Mouse (Mus musculus) midbrain, embryonic 12.5 days (tissue): ENCODE measurements at regions not wholly inside any gene's neighbourhood (a gene's known extent, or its start where the extent isn't known, plus 50 kb on each side); places are given as distances from the start of the nearest gene placed in this dataset.

Experiments
- ATAC-seq: fragments of 200-750 bp; cut with Nextera tagmentation; 2 replicates; pipeline ENCODE4 v1.8.0; 2017; ENCODE audit warnings: low read depth, moderate TSS enrichment, moderate library complexity; ENCODE audit not compliant: low FRiP score
- H3K27ac ChIP-seq: fragments of 300-500 bp; sonication (generic); replicated peaks from 2 replicates; pipeline ENCODE4 v1.5.1; 2016; ENCODE audit warnings: mild to moderate bottlenecking
- H3K27me3 ChIP-seq: fragments of 300-500 bp; sonication (generic); 2 replicates; pipeline ENCODE4 v1.6.1; 2016; ENCODE audit warnings: mild to moderate bottlenecking
- H3K36me3 ChIP-seq: fragments of 300-500 bp; sonication (generic); 2 replicates; pipeline ENCODE4 v1.6.1; 2016
- H3K4me1 ChIP-seq: fragments of 300-500 bp; sonication (generic); 2 replicates; pipeline ENCODE4 v1.6.1; 2016
- H3K4me2 ChIP-seq: fragments of 300-500 bp; sonication (generic); replicated peaks from 2 replicates; pipeline ENCODE4 v1.6.1; 2016; ENCODE audit warnings: mild to moderate bottlenecking, moderate library complexity
- H3K4me3 ChIP-seq: fragments of 300-500 bp; sonication (generic); 2 replicates; pipeline ENCODE4 v1.5.1; 2016; ENCODE audit warnings: mild to moderate bottlenecking
- H3K9ac ChIP-seq: fragments of 300-500 bp; sonication (generic); replicated peaks from 2 replicates; pipeline ENCODE4 v1.6.1; 2016; ENCODE audit warnings: mild to moderate bottlenecking, moderate library complexity
- H3K9me3 ChIP-seq: fragments of 300-500 bp; sonication (generic); 2 replicates; pipeline ENCODE4 v1.6.1; 2016; ENCODE audit warnings: mild to moderate bottlenecking
- WGBS: fragments of 180-500 bp; shearing (Covaris S2); methylation state at CpG from one replicate; pipeline ENCODE4 v1.1.7; 2016; 5-methylcytosine and 5-hydroxymethylcytosine counted together

- Histone ChIP-seq H3K9me3 (no peaks in the 10 kb centered on the region), H3K27ac (no peak overlapping the region), H3K4me1 (no peaks in the 10 kb centered on the region), H3K4me3 (no peak overlapping the region), H3K9ac (no peak overlapping the region), H3K4me2 (no peak overlapping the region), H3K27me3 (peaks cover 5% of the 10 kb centered on the region; the same call in 1 of the 2 replicates), H3K36me3 (no peaks in the 10 kb centered on the region)
- 71% methylated on average over 4 of the region's 4 CpGs for WGBS
- ATAC-seq, result no peak
Measured at GRCm38 (mm10) chr7:136378321-136378720, 516.1 kb upstream of the Mgmt start.

GRCm38 (mm10) chr7:136379319-136379718 lies 515.1 kb upstream of the Mgmt start:
- no peak overlapping the region for H3K9ac ChIP-seq
- ATAC-seq, result no peak
- 91% methylated on average over 7 of the region's 7 CpGs for WGBS
- H3K4me2 ChIP-seq, result no peak overlapping the region
- no peaks in the 10 kb centered on the region for H3K9me3 ChIP-seq
- no peaks in the 10 kb centered on the region for H3K4me1 ChIP-seq
- no peak overlapping the region for H3K27ac ChIP-seq
- H3K36me3 ChIP-seq, result no peaks in the 10 kb centered on the region
- H3K27me3 ChIP-seq, result peaks cover 5% of the 10 kb centered on the region; the same call in 1 of the 2 replicates
- H3K4me3 ChIP-seq, result no peak overlapping the region

- Histone ChIP-seq H3K9me3 (no peaks in the 10 kb centered on the region), H3K27me3 (peaks cover 5% of the 10 kb centered on the region; the same call in 1 of the 2 replicates), H3K4me3 (no peak overlapping the region), H3K27ac (no peak overlapping the region), H3K36me3 (no peaks in the 10 kb centered on the region), H3K4me2 (no peak overlapping the region), H3K4me1 (no peaks in the 10 kb centered on the region), H3K9ac (no peak overlapping the region)
- WGBS, result 75% methylated on average over 3 of the region's 3 CpGs
- ATAC-seq, result no peak
Measured at GRCm38 (mm10) chr7:136379741-136380140, 514.7 kb upstream of the Mgmt start.

- Histone ChIP-seq H3K27me3 (peaks cover 5% of the 10 kb centered on the region; the same call in 1 of the 2 replicates), H3K9ac (no peak overlapping the region), H3K4me3 (no peak overlapping the region), H3K4me1 (no peaks in the 10 kb centered on the region), H3K27ac (no peak overlapping the region), H3K9me3 (no peaks in the 10 kb centered on the region), H3K36me3 (no peaks in the 10 kb centered on the region), H3K4me2 (no peak overlapping the region)
- WGBS, result 74% methylated on average over 2 of the region's 2 CpGs
- ATAC-seq, result no peak
Measured at GRCm38 (mm10) chr7:136383296-136383695, 511.1 kb upstream of the Mgmt start.

GRCm38 (mm10) chr7:136387736-136388135 lies 506.7 kb upstream of the Mgmt start:
- Histone ChIP-seq H3K9ac (no peak overlapping the region), H3K4me3 (no peak overlapping the region), H3K27ac (no peak overlapping the region), H3K27me3 (no peaks in the 10 kb centered on the region), H3K9me3 (no peaks in the 10 kb centered on the region), H3K4me1 (no peaks in the 10 kb centered on the region), H3K4me2 (no peak overlapping the region), H3K36me3 (no peaks in the 10 kb centered on the region)
- ATAC-seq, result no peak
- WGBS, result 91% methylated on average over 4 of the region's 4 CpGs

GRCm38 (mm10) chr7:136390066-136390465 lies 504.3 kb upstream of the Mgmt start:
- no peak for ATAC-seq
- no peaks in the 10 kb centered on the region for H3K27me3 ChIP-seq
- 83% methylated on average over 8 of the region's 8 CpGs for WGBS

GRCm38 (mm10) chr7:136393454-136393853 lies 501.0 kb upstream of the Mgmt start:
- Histone ChIP-seq H3K4me1 (no peaks in the 10 kb centered on the region), H3K4me2 (no peak overlapping the region), H3K4me3 (no peak overlapping the region), H3K27me3 (no peaks in the 10 kb centered on the region), H3K27ac (no peak overlapping the region), H3K9ac (no peak overlapping the region), H3K9me3 (no peaks in the 10 kb centered on the region), H3K36me3 (no peaks in the 10 kb centered on the region)
- 62% methylated on average over 6 of the region's 6 CpGs for WGBS
- ATAC-seq, result no peak

More at GRCm38 (mm10) chr7:136390066-136390465, 504.3 kb upstream of the Mgmt start:
- no peaks in the 10 kb centered on the region for H3K9me3 ChIP-seq
- H3K4me2 ChIP-seq, result no peak overlapping the region
- H3K36me3 ChIP-seq, result no peaks in the 10 kb centered on the region
- no peak overlapping the region for H3K9ac ChIP-seq
- H3K27ac ChIP-seq, result no peak overlapping the region
- no peak overlapping the region for H3K4me3 ChIP-seq
- no peaks in the 10 kb centered on the region for H3K4me1 ChIP-seq

GRCm38 (mm10) chr7:136395838-136396237 lies 498.6 kb upstream of the Mgmt start:
- no peak overlapping the region for H3K4me2 ChIP-seq
- 65% methylated on average over 2 of the region's 2 CpGs for WGBS
- no peaks in the 10 kb centered on the region for H3K4me1 ChIP-seq
- H3K27ac ChIP-seq, result no peak overlapping the region
- H3K4me3 ChIP-seq, result no peak overlapping the region
- H3K36me3 ChIP-seq, result no peaks in the 10 kb centered on the region
- H3K27me3 ChIP-seq, result no peaks in the 10 kb centered on the region
- H3K9ac ChIP-seq, result no peak overlapping the region
- no peak for ATAC-seq
- no peaks in the 10 kb centered on the region for H3K9me3 ChIP-seq

GRCm38 (mm10) chr7:136397101-136397500 lies 497.3 kb upstream of the Mgmt start:
- ATAC-seq, result no peak

GRCm38 (mm10) chr7:136402688-136403597 lies 491.5 kb upstream of the Mgmt start:
- Histone ChIP-seq H3K4me1 (no peaks in the 10 kb centered on the region), H3K9ac (no peak overlapping the region), H3K9me3 (no peaks in the 10 kb centered on the region), H3K4me3 (no peak overlapping the region), H3K27me3 (no peaks in the 10 kb centered on the region), H3K27ac (no peak overlapping the region), H3K4me2 (no peak overlapping the region), H3K36me3 (no peaks in the 10 kb centered on the region)
- no peak for ATAC-seq
- 79% methylated on average over 8 of the region's 8 CpGs for WGBS

More at GRCm38 (mm10) chr7:136397101-136397500, 497.3 kb upstream of the Mgmt start:
- H3K27me3 ChIP-seq, result no peaks in the 10 kb centered on the region
- H3K4me1 ChIP-seq, result no peaks in the 10 kb centered on the region
- H3K4me2 ChIP-seq, result no peak overlapping the region
- H3K9ac ChIP-seq, result no peak overlapping the region
- H3K9me3 ChIP-seq, result no peaks in the 10 kb centered on the region
- WGBS, result 92% methylated on average over 4 of the region's 4 CpGs
- H3K27ac ChIP-seq, result no peak overlapping the region
- H3K4me3 ChIP-seq, result no peak overlapping the region
- H3K36me3 ChIP-seq, result no peaks in the 10 kb centered on the region

- Histone ChIP-seq H3K27me3 (no peaks in the 10 kb centered on the region), H3K4me2 (no peak overlapping the region), H3K4me1 (no peaks in the 10 kb centered on the region), H3K36me3 (no peaks in the 10 kb centered on the region), H3K9ac (no peak overlapping the region), H3K9me3 (no peaks in the 10 kb centered on the region), H3K4me3 (no peak overlapping the region), H3K27ac (no peak overlapping the region)
- no peak for ATAC-seq
- WGBS, result 78% methylated on average over 8 of the region's 8 CpGs
Measured at GRCm38 (mm10) chr7:136405391-136405790, 489.0 kb upstream of the Mgmt start.

GRCm38 (mm10) chr7:136406258-136407100 lies 487.9 kb upstream of the Mgmt start:
- Histone ChIP-seq H3K4me1 (no peaks in the 10 kb centered on the region), H3K36me3 (no peaks in the 10 kb centered on the region), H3K4me2 (no peak overlapping the region), H3K9me3 (no peaks in the 10 kb centered on the region), H3K27me3 (no peaks in the 10 kb centered on the region), H3K9ac (no peak overlapping the region), H3K27ac (no peak overlapping the region), H3K4me3 (no peak overlapping the region)
- ATAC-seq, result no peak
- WGBS, result 83% methylated on average over 20 of the region's 20 CpGs
